ENCODE assay signal across 11 mouse cellular contexts in genomic region chr5:119137821-119138221, GRCm38 (mm10).
DNase-seq lines count a peak whose midpoint lies in the region; ATAC-seq and TF ChIP-seq lines count a peak whose summit lies in the region.
"Had no signal": no experiment of that assay in that cellular context is flagged by ENCODE, and none has a peak within 500 bp of the region (broad histone marks: within the 10 kb centered on the region; RNA-seq: fewer than 3 reads in every experiment).

No protein-coding gene starts in this region.

- TF ChIP-seq POLR2A in thymus, adult 2 months (IDR thresholded peaks at IDR 0.05; ENCODE audit: control insufficient read depth, extremely low read depth, insufficient read depth, low read length, poor library complexity) = no peak

- no peaks in the 10 kb centered on the region for H3K9me3 ChIP-seq in neural tube, embryonic 15.5 days (replicated peaks)
- no peaks in the 10 kb centered on the region for H3K9me3 ChIP-seq in limb, embryonic 13.5 days
- H3K9me3 ChIP-seq in hindbrain, embryonic 11.5 days (ENCODE audit: control insufficient read depth, low read length) = no peaks in the 10 kb centered on the region

- no peak overlapping the region; the same call in 1 of the 2 replicates for H3K4me2 ChIP-seq in neural tube, embryonic 15.5 days
- peak overlapping the region; percentile 57 for H3K4me2 ChIP-seq in limb, embryonic 13.5 days (replicated peaks)
- H3K4me2 ChIP-seq in hindbrain, embryonic 11.5 days (replicated peaks; ENCODE audit: low read depth, low read length) = no peak overlapping the region

- no peaks in the 10 kb centered on the region for H3K36me3 ChIP-seq in neural tube, embryonic 15.5 days
- H3K36me3 ChIP-seq in limb, embryonic 13.5 days = no peaks in the 10 kb centered on the region
- no peaks in the 10 kb centered on the region for H3K36me3 ChIP-seq in thymus, adult 2 months (ENCODE audit: control insufficient read depth, insufficient read depth, low read length)
- no peaks in the 10 kb centered on the region for H3K36me3 ChIP-seq in hindbrain, embryonic 11.5 days (ENCODE audit: control insufficient read depth, insufficient read depth, low read length)

- H3K4me3 ChIP-seq in neural tube, embryonic 15.5 days (replicated peaks) = no peak overlapping the region
- H3K4me3 ChIP-seq in limb, embryonic 13.5 days = peak overlapping the region; percentile 31
- H3K4me3 ChIP-seq in thymus, adult 2 months (ENCODE audit: control insufficient read depth, insufficient read depth, low read length) = no peak overlapping the region
- H3K4me3 ChIP-seq in hindbrain, embryonic 11.5 days (ENCODE audit: low read depth, low read length) = no peak overlapping the region
- H3K4me3 ChIP-seq: erythroblast, embryonic 14.5 days had no signal

- no peak for TF ChIP-seq CTCF in thymus, adult 2 months (IDR thresholded peaks at IDR 0.05; ENCODE audit: borderline replicate concordance, control insufficient read depth, extremely low read depth, insufficient read depth, low read length, poor library complexity)

- 58% methylated on average over 10 of the region's 10 CpGs for whole genome bisulfite sequencing in neural tube, embryonic 15.5 days
- WGBS in limb, embryonic 13.5 days = 29% methylated on average over 10 of the region's 10 CpGs
- WGBS in thymus, adult 2 months = 67% methylated on average over 10 of the region's 10 CpGs
- 65% methylated on average over 10 of the region's 10 CpGs for WGBS in hindbrain, embryonic 11.5 days

- H3K27ac ChIP-seq in neural tube, embryonic 15.5 days (replicated peaks) = no peak overlapping the region
- H3K27ac ChIP-seq in limb, embryonic 13.5 days = peak overlapping the region; percentile 28; the same call in 1 of the 2 replicates
- no peak overlapping the region for H3K27ac ChIP-seq in thymus, adult 2 months (ENCODE audit: control insufficient read depth, insufficient read depth, low read length)
- no peak overlapping the region for H3K27ac ChIP-seq in hindbrain, embryonic 11.5 days (ENCODE audit: low read depth, low read length)

- H3K27me3 ChIP-seq in neural tube, embryonic 15.5 days (replicated peaks) = no peaks in the 10 kb centered on the region
- peaks cover 66% of the 10 kb centered on the region for H3K27me3 ChIP-seq in limb, embryonic 13.5 days
- H3K27me3 ChIP-seq in thymus, adult 2 months (ENCODE audit: control insufficient read depth, insufficient read depth, low read length) = no peaks in the 10 kb centered on the region
- H3K27me3 ChIP-seq in hindbrain, embryonic 11.5 days (ENCODE audit: control insufficient read depth, insufficient read depth, low read length) = no peaks in the 10 kb centered on the region

- peaks cover 10% of the 10 kb centered on the region for H3K4me1 ChIP-seq in neural tube, embryonic 15.5 days
- H3K4me1 ChIP-seq in limb, embryonic 13.5 days = peaks cover 49% of the 10 kb centered on the region
- H3K4me1 ChIP-seq in thymus, adult 2 months (replicated peaks; ENCODE audit: control insufficient read depth, insufficient read depth, low read length) = no peaks in the 10 kb centered on the region
- peaks cover 3% of the 10 kb centered on the region; the same call in 1 of the 2 replicates for H3K4me1 ChIP-seq in hindbrain, embryonic 11.5 days (replicated peaks; ENCODE audit: control insufficient read depth, insufficient read depth, low read length)

- no peak overlapping the region for H3K9ac ChIP-seq in neural tube, embryonic 15.5 days (replicated peaks)
- no peak overlapping the region; the same call in 1 of the 2 replicates for H3K9ac ChIP-seq in limb, embryonic 13.5 days
- H3K9ac ChIP-seq in hindbrain, embryonic 11.5 days (ENCODE audit: low read depth, low read length) = no peak overlapping the region

- no peak for ATAC-seq in neural tube, embryonic 15.5 days (ENCODE audit: low FRiP score)
- ATAC-seq in limb, embryonic 13.5 days (ENCODE audit: low FRiP score, low read depth) = peak; percentile 77; the same call in 1 of the 2 replicates
- no peak for ATAC-seq in activated CD4-positive, CD25-positive, alpha-beta regulatory T cell, adult 4 months
- no peak for ATAC-seq in hindbrain, embryonic 11.5 days (ENCODE audit: low FRiP score)

- peak; percentile 63 for DNase-seq in embryo, embryonic 11 days
- no peak for DNase-seq in embryo, embryonic 10 days (ENCODE audit: low spot score)
- DNase-seq in neural tube, embryonic 10.5 days (ENCODE audit: extremely low spot score, low spot score) = peak; percentile 44
- DNase-seq in thymus, adult 2 months = no peak
- no peak for DNase-seq in hindbrain, embryonic 11.5 days (ENCODE audit: low spot score)
- DNase-seq: adrenal gland, adult 8-10 months; right cerebral cortex, postnatal 14 days had no signal

Comparison
In these comparisons a context has a peak if more than half of its experiments do, and no peak if none do; other contexts are left out.
1. DNase-seq: peak in embryo, embryonic 11 days (single experiment) and neural tube, embryonic 10.5 days (single experiment); none in embryo, embryonic 10 days (single experiment), thymus, adult 2 months (single experiment) and hindbrain, embryonic 11.5 days (single experiment).